Mouse (Mus musculus) liver, embryonic 13.5 days (tissue): ENCODE data around the gene 1700020N01Rik. TPM values are rescaled to one million over a fixed set of nuclear protein-coding genes. Genes with fewer than 3 reads are reported as not detected.

Source experiments
- ATAC-seq: fragments of 200-750 bp; cut with Nextera tagmentation; 2 replicates; pipeline ENCODE4 v1.8.0; 2017; ENCODE audit warnings: low read depth, mild to moderate bottlenecking, moderate number of reproducible peaks, moderate library complexity
- DNase-seq: peaks from one replicate; pipeline ENCODE4 v3.0.0; 2022
- H3K27ac ChIP-seq: fragments of 300-500 bp; sonication (generic); 2 replicates; pipeline ENCODE4 v1.5.1; 2015; ENCODE audit warnings: moderate library complexity, mild to moderate bottlenecking, inconsistent platforms
- H3K27me3 ChIP-seq: fragments of 300-500 bp; sonication (generic); 2 replicates; pipeline ENCODE4 v1.6.1; 2015; ENCODE audit warnings: mild to moderate bottlenecking, inconsistent platforms
- H3K36me3 ChIP-seq: fragments of 300-500 bp; sonication (generic); 2 replicates; pipeline ENCODE4 v1.6.1; 2015; ENCODE audit warnings: mild to moderate bottlenecking, inconsistent platforms
- H3K4me1 ChIP-seq: fragments of 300-500 bp; sonication (generic); replicated peaks from 2 replicates; pipeline ENCODE4 v1.6.1; 2015; ENCODE audit warnings: inconsistent platforms
- H3K4me2 ChIP-seq: fragments of 300-500 bp; sonication (generic); 2 replicates; pipeline ENCODE4 v1.6.1; 2015; ENCODE audit warnings: inconsistent platforms, mild to moderate bottlenecking, moderate library complexity
- H3K4me3 ChIP-seq: fragments of 300-500 bp; sonication (generic); replicated peaks from 2 replicates; pipeline ENCODE4 v1.5.1; 2015; ENCODE audit warnings: mild to moderate bottlenecking, inconsistent platforms
- H3K9ac ChIP-seq: fragments of 300-500 bp; sonication (generic); 2 replicates; pipeline ENCODE4 v1.6.1; 2015; ENCODE audit warnings: mild to moderate bottlenecking, inconsistent platforms
- H3K9me3 ChIP-seq: fragments of 300-500 bp; sonication (generic); replicated peaks from 2 replicates; pipeline ENCODE4 v1.6.1; 2016; ENCODE audit warnings: inconsistent platforms
- WGBS: fragments of 180-500 bp; shearing (Covaris S2); methylation state at CpG from one replicate; pipeline ENCODE4 v1.1.7; 2015; ENCODE audit not compliant: insufficient replicate concordance; 5-methylcytosine and 5-hydroxymethylcytosine counted together
- polyA plus RNA-seq: library from polyadenylated mRNA; unstranded; fragments of >200 nt; fragmentation: Nextera tagmentation; extraction: Ambion mirVana; gene quantifications from 2 replicates; pipeline ENCODE4 v1.2.1, GENCODE M21; 2015

Gene 1700020N01Rik
- polyA plus RNA-seq, 1 experiment from 2014 or later = not detected

GRCm38 (mm10) chr10:21605011-21605571, 12.1 kb downstream of the 1700020N01Rik start:
- peaks cover 7% of the 10 kb centered on the region; the same call in 1 of the 2 replicates for H3K4me1 ChIP-seq
- H3K27ac ChIP-seq = peak overlapping the region; percentile 61
- H3K4me2 ChIP-seq = no peak overlapping the region
- no peaks in the 10 kb centered on the region for H3K9me3 ChIP-seq
- ATAC-seq = peak; percentile 75
- H3K4me3 ChIP-seq = no peak overlapping the region
- H3K36me3 ChIP-seq = no peaks in the 10 kb centered on the region
- no peaks in the 10 kb centered on the region for H3K27me3 ChIP-seq
- WGBS = 57% methylated on average over 4 of the region's 4 CpGs
- no peak for DNase-seq
- no peak overlapping the region for H3K9ac ChIP-seq

GRCm38 (mm10) chr10:21605601-21606000, 12.7 kb downstream of the 1700020N01Rik start:
- H3K9me3 ChIP-seq = no peaks in the 10 kb centered on the region
- no peak overlapping the region for H3K4me2 ChIP-seq
- H3K9ac ChIP-seq = no peak overlapping the region
- H3K4me3 ChIP-seq = no peak overlapping the region
- WGBS = 72% methylated on average over 5 of the region's 5 CpGs
- peak overlapping the region; percentile 61 for H3K27ac ChIP-seq
- ATAC-seq (no peak), DNase-seq (no peak)
- no peaks in the 10 kb centered on the region for H3K36me3 ChIP-seq
- no peaks in the 10 kb centered on the region for H3K27me3 ChIP-seq
- H3K4me1 ChIP-seq = peaks cover 7% of the 10 kb centered on the region; the same call in 1 of the 2 replicates

DNA sequence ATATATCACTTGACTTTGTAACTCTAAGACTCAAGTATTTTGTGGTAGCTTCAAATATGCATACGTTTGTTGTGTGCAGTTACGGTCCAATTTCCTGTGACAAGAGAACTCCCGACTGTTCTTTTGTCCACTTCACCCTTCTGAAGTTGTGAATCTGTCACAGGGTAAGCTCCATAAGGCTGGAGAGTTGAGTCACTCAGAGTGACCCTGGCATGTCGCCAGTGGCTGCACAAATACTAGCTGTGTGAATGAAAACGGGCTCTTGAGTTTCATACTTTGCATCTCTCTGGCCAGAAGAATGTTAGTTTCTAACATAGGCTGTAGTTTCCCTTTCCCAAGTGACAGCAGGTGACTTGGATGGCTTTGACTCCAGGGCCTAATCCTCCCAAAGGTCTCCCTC, 14.0 kb downstream of the 1700020N01Rik start:
- Histone ChIP-seq H3K4me2 (no peak overlapping the region), H3K4me3 (no peak overlapping the region), H3K9me3 (no peaks in the 10 kb centered on the region), H3K27me3 (no peaks in the 10 kb centered on the region), H3K27ac (no peak overlapping the region), H3K9ac (no peak overlapping the region), H3K36me3 (no peaks in the 10 kb centered on the region), H3K4me1 (peaks cover 7% of the 10 kb centered on the region; the same call in 1 of the 2 replicates)
- no peak for DNase-seq
- 61% methylated on average over 5 of the region's 5 CpGs for WGBS
- no peak for ATAC-seq

- no peaks in the 10 kb centered on the region for H3K9me3 ChIP-seq
- no peak overlapping the region for H3K4me3 ChIP-seq
- H3K4me1 ChIP-seq = peaks cover 7% of the 10 kb centered on the region; the same call in 1 of the 2 replicates
- H3K36me3 ChIP-seq = no peaks in the 10 kb centered on the region
- no peak overlapping the region for H3K27ac ChIP-seq
- no peaks in the 10 kb centered on the region for H3K27me3 ChIP-seq
- DNase-seq (no peak), ATAC-seq (no peak)
- no peak overlapping the region for H3K4me2 ChIP-seq
- H3K9ac ChIP-seq = no peak overlapping the region
- WGBS = 63% methylated on average over 2 of the region's 2 CpGs
Observed at GRCm38 (mm10) chr10:21609583-21609982, 16.6 kb downstream of the 1700020N01Rik start.

DNA sequence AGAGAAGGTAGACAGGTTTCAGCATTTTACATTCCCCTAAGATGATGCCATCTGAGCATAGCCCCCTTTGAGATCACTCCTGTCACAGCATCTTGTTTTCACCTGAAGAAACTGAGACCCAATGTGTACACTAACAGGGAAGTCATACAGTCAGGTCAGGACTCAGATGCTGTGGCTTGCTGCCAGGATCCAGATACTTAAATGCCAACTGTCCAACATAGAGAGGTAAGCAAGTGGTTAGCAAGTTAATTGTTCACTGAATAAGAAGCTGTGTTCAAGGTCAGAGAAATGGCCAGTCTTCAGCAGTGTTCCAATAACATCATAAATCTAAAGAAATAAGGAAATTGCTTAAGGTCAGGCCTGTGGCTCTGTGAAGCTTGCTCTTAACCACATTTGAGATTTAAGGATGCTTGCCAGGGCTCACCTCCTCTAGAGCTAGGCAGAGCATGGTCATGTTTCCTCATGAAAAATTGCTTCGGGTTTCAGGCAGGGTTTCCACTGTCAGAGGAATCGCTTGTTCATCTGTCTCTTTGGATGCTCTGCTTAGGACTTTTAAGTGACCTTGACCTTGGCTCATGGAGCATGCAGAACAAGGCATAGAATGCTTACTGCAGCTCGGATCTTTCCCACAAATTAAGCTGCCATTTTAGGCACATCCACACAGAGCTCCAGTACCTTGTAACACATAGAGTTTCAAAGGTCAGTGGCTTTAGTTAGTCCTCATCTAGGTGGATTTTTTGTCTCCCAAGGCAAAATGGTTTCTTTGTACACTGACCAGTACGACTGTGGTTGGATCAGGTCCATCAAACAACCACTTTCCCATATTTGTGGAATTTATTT, 20.3 kb downstream of the 1700020N01Rik start:
- no peak overlapping the region for H3K27ac ChIP-seq
- no peaks in the 10 kb centered on the region for H3K4me1 ChIP-seq
- H3K36me3 ChIP-seq = no peaks in the 10 kb centered on the region
- H3K9me3 ChIP-seq = no peaks in the 10 kb centered on the region
- no peak overlapping the region for H3K9ac ChIP-seq
- DNase-seq (no peak), ATAC-seq (no peak)
- no peak overlapping the region for H3K4me3 ChIP-seq
- no peaks in the 10 kb centered on the region for H3K27me3 ChIP-seq
- H3K4me2 ChIP-seq = no peak overlapping the region
- WGBS = 50% methylated on average over 4 of the region's 4 CpGs

GRCm38 (mm10) chr10:21614520-21614919, 21.6 kb downstream of the 1700020N01Rik start:
- Histone ChIP-seq H3K9ac (no peak overlapping the region), H3K4me1 (no peaks in the 10 kb centered on the region), H3K27me3 (no peaks in the 10 kb centered on the region), H3K27ac (no peak overlapping the region), H3K4me3 (no peak overlapping the region), H3K9me3 (no peaks in the 10 kb centered on the region), H3K4me2 (no peak overlapping the region), H3K36me3 (no peaks in the 10 kb centered on the region)
- WGBS = 67% methylated on average over 1 of the region's 1 CpGs
- ATAC-seq = no peak
- no peak for DNase-seq

- Histone ChIP-seq H3K27ac (no peak overlapping the region), H3K4me2 (no peak overlapping the region), H3K4me1 (no peaks in the 10 kb centered on the region), H3K27me3 (no peaks in the 10 kb centered on the region), H3K4me3 (no peak overlapping the region), H3K9me3 (no peaks in the 10 kb centered on the region), H3K9ac (no peak overlapping the region), H3K36me3 (no peaks in the 10 kb centered on the region)
- ATAC-seq (no peak), DNase-seq (no peak)
- WGBS = 66% methylated on average over 5 of the region's 5 CpGs
Observed at GRCm38 (mm10) chr10:21618745-21619508, 26.0 kb downstream of the 1700020N01Rik start.

DNA sequence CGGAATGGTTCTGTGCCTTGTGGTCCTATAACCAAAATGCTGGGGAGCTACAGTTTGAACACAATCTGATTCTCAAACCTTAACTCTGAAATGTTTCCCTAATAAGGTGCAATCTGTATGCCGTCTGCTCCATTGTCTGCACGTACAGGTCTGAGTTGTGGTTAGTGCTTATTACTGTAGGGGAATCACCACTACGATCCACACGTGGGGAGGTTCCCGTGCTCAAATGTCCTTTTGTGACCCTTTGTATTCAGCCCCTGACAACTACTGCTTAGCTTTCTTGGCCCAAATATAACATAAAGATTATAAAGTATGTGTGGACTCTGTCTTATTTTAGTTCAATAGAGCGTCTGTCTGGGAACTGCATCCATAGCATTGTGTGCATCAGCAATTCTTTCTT, 29.1 kb downstream of the 1700020N01Rik start:
- WGBS = 74% methylated on average over 7 of the region's 7 CpGs
- no peak for ATAC-seq
- Histone ChIP-seq H3K27me3 (no peaks in the 10 kb centered on the region), H3K9ac (no peak overlapping the region), H3K4me2 (no peak overlapping the region), H3K4me1 (no peaks in the 10 kb centered on the region), H3K9me3 (no peaks in the 10 kb centered on the region), H3K36me3 (no peaks in the 10 kb centered on the region), H3K4me3 (no peak overlapping the region), H3K27ac (no peak overlapping the region)
- no peak for DNase-seq

GRCm38 (mm10) chr10:21628555-21628954, 35.6 kb downstream of the 1700020N01Rik start:
- Histone ChIP-seq H3K4me2 (no peak overlapping the region), H3K36me3 (no peaks in the 10 kb centered on the region), H3K27ac (no peak overlapping the region), H3K9ac (no peak overlapping the region), H3K4me1 (no peaks in the 10 kb centered on the region), H3K4me3 (no peak overlapping the region), H3K27me3 (no peaks in the 10 kb centered on the region), H3K9me3 (no peaks in the 10 kb centered on the region)
- ATAC-seq = no peak
- WGBS = 65% methylated on average over 5 of the region's 5 CpGs
- DNase-seq = no peak

- no peak for DNase-seq
- Histone ChIP-seq H3K4me1 (no peaks in the 10 kb centered on the region), H3K27me3 (no peaks in the 10 kb centered on the region), H3K9ac (no peak overlapping the region), H3K27ac (no peak overlapping the region), H3K9me3 (no peaks in the 10 kb centered on the region), H3K4me2 (no peak overlapping the region), H3K4me3 (no peak overlapping the region), H3K36me3 (no peaks in the 10 kb centered on the region)
- ATAC-seq = no peak
- 67% methylated on average over 10 of the region's 10 CpGs for WGBS
Observed at GRCm38 (mm10) chr10:21629031-21629740, 36.2 kb downstream of the 1700020N01Rik start.

DNA sequence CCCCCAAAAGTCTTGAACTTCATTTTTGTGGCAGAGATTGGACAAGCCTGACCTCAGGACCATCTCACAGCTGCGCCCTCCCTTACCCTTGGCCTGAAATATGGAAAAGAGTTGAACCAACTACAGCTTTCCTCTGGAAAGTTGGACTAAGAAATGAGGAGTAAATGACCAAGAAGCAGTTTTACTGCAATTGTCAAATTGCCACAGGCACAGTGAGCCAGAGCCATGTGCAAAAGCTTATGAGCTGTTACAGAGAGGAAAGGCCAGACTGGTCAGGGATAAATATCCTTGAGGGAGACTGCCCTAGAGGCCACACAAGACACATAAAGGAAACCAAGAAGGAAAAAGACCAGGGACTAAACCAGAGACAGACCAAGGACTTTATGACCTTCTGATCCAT, 38.5 kb downstream of the 1700020N01Rik start:
- no peaks in the 10 kb centered on the region for H3K27me3 ChIP-seq
- H3K27ac ChIP-seq = no peak overlapping the region
- no peaks in the 10 kb centered on the region for H3K9me3 ChIP-seq
- H3K4me1 ChIP-seq = no peaks in the 10 kb centered on the region
- DNase-seq = no peak
- WGBS = 65% methylated on average over 1 of the region's 1 CpGs
- no peak for ATAC-seq
- H3K36me3 ChIP-seq = no peaks in the 10 kb centered on the region
- H3K4me2 ChIP-seq = no peak overlapping the region
- H3K4me3 ChIP-seq = no peak overlapping the region
- no peak overlapping the region for H3K9ac ChIP-seq
